ENCODE assay signal across 8 mouse cellular contexts in the genomic region with DNA sequence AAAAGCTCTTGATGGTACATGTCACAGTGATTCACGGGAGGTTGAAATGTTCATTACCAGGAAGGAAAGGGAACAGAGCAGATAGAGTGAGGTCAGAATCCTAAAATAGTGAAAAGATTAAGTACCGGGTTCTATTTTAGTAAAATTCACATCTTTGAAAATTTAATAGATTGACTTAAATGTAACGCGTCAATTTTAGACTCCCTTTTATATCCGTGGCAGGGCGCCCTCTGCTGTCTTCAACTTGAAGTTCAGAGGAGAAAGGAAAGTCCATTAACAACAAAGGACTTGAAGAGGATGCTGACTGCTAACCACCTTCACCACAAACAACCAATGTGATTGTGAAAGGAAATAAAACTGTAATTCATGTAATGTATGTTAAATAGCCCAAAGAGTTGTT. TPM values are rescaled to one million over a fixed set of nuclear protein-coding genes. Genes with fewer than 3 reads are reported as not detected.
DNase-seq lines count a peak whose midpoint lies in the region; ATAC-seq lines count a peak whose summit lies in the region.

No protein-coding gene starts in this region.

- H3K4me1 ChIP-seq in heart, embryonic 11.5 days (ENCODE audit: control insufficient read depth, insufficient read depth, low read length) = peaks cover 6% of the 10 kb centered on the region
- H3K4me1 ChIP-seq in embryonic facial prominence, embryonic 10.5 days = peaks cover 20% of the 10 kb centered on the region

- H3K27me3 ChIP-seq in heart, embryonic 11.5 days (ENCODE audit: control insufficient read depth, insufficient read depth, low read length) = no peaks in the 10 kb centered on the region
- H3K27me3 ChIP-seq in embryonic facial prominence, embryonic 10.5 days (replicated peaks; ENCODE audit: low read depth, poor library complexity, severe bottlenecking) = no peaks in the 10 kb centered on the region

- H3K4me3 ChIP-seq in heart, embryonic 11.5 days (ENCODE audit: low read depth, low read length) = no peak overlapping the region
- no peak overlapping the region for H3K4me3 ChIP-seq in embryonic facial prominence, embryonic 10.5 days

- no peaks in the 10 kb centered on the region for H3K9me3 ChIP-seq in heart, embryonic 11.5 days (replicated peaks; ENCODE audit: control insufficient read depth, low read length)
- H3K9me3 ChIP-seq in embryonic facial prominence, embryonic 10.5 days = no peaks in the 10 kb centered on the region

- 17% methylated on average over 6 of the region's 6 CpGs for WGBS in heart, embryonic 11.5 days (ENCODE audit: insufficient replicate concordance)
- WGBS in embryonic facial prominence, embryonic 10.5 days = 24% methylated on average over 6 of the region's 6 CpGs

- intact Hi-C loops in heart, postnatal 10 days (cut with DNase I) = loop anchor here (5.0 kb wide), 1 partner anchor 115 kb away; no protein-coding TSS in a partner anchor

- H3K27ac ChIP-seq in heart, embryonic 11.5 days (ENCODE audit: low read depth, low read length) = no peak overlapping the region
- peak overlapping the region; percentile 76 for H3K27ac ChIP-seq in embryonic facial prominence, embryonic 10.5 days (replicated peaks)

- no peak overlapping the region for H3K9ac ChIP-seq in heart, embryonic 11.5 days (ENCODE audit: low read depth, low read length)

- DNase-seq in heart, adult 18-20 months = peak; percentile 52 to 85
- DNase-seq in adrenal gland, postnatal 14 days = peak; percentile 79
- DNase-seq in embryonic facial prominence, embryonic 10.5 days (ENCODE audit: low spot score) = peak; percentile 62
- peak; percentile 72 to 82 for DNase-seq in heart, postnatal 10 days
- peak; percentile 55 to 85 for DNase-seq in layer of hippocampus, adult 8-10 months (ENCODE audit: low spot score in 2 of 2)
- peak; percentile 79 for DNase-seq in lung, postnatal 10 days
- peak; percentile 80 for DNase-seq in right cerebral cortex, postnatal 14 days

- H3K4me2 ChIP-seq in heart, embryonic 11.5 days = no peak overlapping the region

- H3K36me3 ChIP-seq in heart, embryonic 11.5 days (ENCODE audit: control insufficient read depth, insufficient read depth, low read length) = no peaks in the 10 kb centered on the region
- H3K36me3 ChIP-seq in embryonic facial prominence, embryonic 10.5 days (replicated peaks) = peaks cover 5% of the 10 kb centered on the region

- ATAC-seq in heart, embryonic 11.5 days (replicated peaks; ENCODE audit: insufficient number of reproducible peaks, low FRiP score, low TSS enrichment) = no peak

RNA-seq across cellular contexts. Expression of gene Klhdc4, which starts 3.1 kb away (rescaled TPM):
- total RNA-seq in heart, adult 18-20 months (2021) = 10 to 100 TPM; 12.0 to 13.7 TPM
- polyA plus RNA-seq in heart, embryonic 11.5 days (2014; fragmentation: Nextera tagmentation; extraction: Ambion mirVana) = 31.0 and 31.1 TPM in 2 replicates
- 20.4 and 22.3 TPM in 2 replicates for total RNA-seq in adrenal gland, postnatal 14 days (2021)
- polyA plus RNA-seq in embryonic facial prominence, embryonic 10.5 days (2016; fragmentation: Nextera tagmentation; extraction: Ambion mirVana) = 67.3 and 71.2 TPM in 2 replicates
- total RNA-seq in heart, postnatal 10 days (2021) = 10 to 100 TPM; 14.4 to 16.0 TPM
- 10 to 100 TPM; 27.5 to 34.5 (median 32.9) TPM for total RNA-seq in layer of hippocampus, adult 8-10 months (2022)
